Mouse (Mus musculus) neural tube, embryonic 11.5 days (tissue): Measurements from ENCODE around the gene Calml4. TPM values are rescaled to one million over a fixed set of nuclear protein-coding genes. Genes with fewer than 3 reads are reported as not detected.
"Not testable (repeated sequence)": the region's sequence is repeated elsewhere in the genome, so short reads cannot be mapped to it uniquely, and the experiment has no call there.

Experiments
- ATAC-seq: fragments of 200-750 bp; cut with Nextera tagmentation; 2 replicates; pipeline ENCODE4 v1.8.0; 2017; ENCODE audit warnings: moderate number of reproducible peaks, mild to moderate bottlenecking, moderate TSS enrichment, moderate library complexity; ENCODE audit not compliant: insufficient read depth, low FRiP score, low TSS enrichment
- DNase-seq: peaks from one replicate; pipeline ENCODE4 v3.0.0-alpha.2; 2015; ENCODE audit warnings: low spot score
- H3K27ac ChIP-seq: fragments of 300-500 bp; sonication (generic); 2 replicates; pipeline ENCODE4 v1.5.1; 2014; ENCODE audit warnings: low read depth, mild to moderate bottlenecking, low read length
- H3K27me3 ChIP-seq: fragments of 300-500 bp; sonication (generic); 2 replicates; pipeline ENCODE4 v1.6.1; 2014; ENCODE audit warnings: mild to moderate bottlenecking, low read length, mixed read lengths; ENCODE audit not compliant: control insufficient read depth, insufficient read depth
- H3K36me3 ChIP-seq: fragments of 300-500 bp; sonication (generic); 2 replicates; pipeline ENCODE4 v1.6.1; 2014; ENCODE audit warnings: mild to moderate bottlenecking, low read length, moderate library complexity, mixed read lengths; ENCODE audit not compliant: control insufficient read depth, insufficient read depth
- H3K4me1 ChIP-seq: fragments of 300-500 bp; sonication (generic); 2 replicates; pipeline ENCODE4 v1.6.1; 2014; ENCODE audit warnings: low read length, mixed read lengths; ENCODE audit not compliant: control insufficient read depth, insufficient read depth
- H3K4me2 ChIP-seq: fragments of 300-500 bp; sonication (generic); 2 replicates; pipeline ENCODE4 v1.6.1; 2014; ENCODE audit warnings: low read depth, mild to moderate bottlenecking, moderate library complexity
- H3K4me3 ChIP-seq: fragments of 300-500 bp; sonication (generic); 2 replicates; pipeline ENCODE4 v1.5.1; 2014; ENCODE audit warnings: low read depth, low read length
- H3K9ac ChIP-seq: fragments of 300-500 bp; sonication (generic); 2 replicates; pipeline ENCODE4 v1.6.1; 2014; ENCODE audit warnings: mild to moderate bottlenecking, low read length
- H3K9me3 ChIP-seq: fragments of 300-500 bp; sonication (generic); 2 replicates; pipeline ENCODE4 v1.6.1; 2016; ENCODE audit warnings: low read length; ENCODE audit not compliant: control insufficient read depth
- WGBS: fragments of 180-500 bp; shearing (Covaris S2); extraction: QIAGEN DNeasy Blood & Tissue Kit; methylation state at CpG from one replicate; pipeline ENCODE4 v1.1.7; 2014; 5-methylcytosine and 5-hydroxymethylcytosine counted together
- polyA plus RNA-seq: library from polyadenylated mRNA; unstranded; fragments of >200 nt; fragmentation: Nextera tagmentation; extraction: Ambion mirVana; gene quantifications from 2 replicates; pipeline ENCODE4 v1.2.1, GENCODE M21; 2014

Gene Calml4
- polyA plus RNA-seq, 1 experiment from 2014 or later: 1.8 TPM

- Histone ChIP-seq H3K4me3 (no peak overlapping the region), H3K4me2 (no peak overlapping the region), H3K27ac (no peak overlapping the region), H3K4me1 (peaks cover 14% of the 10 kb centered on the region), H3K36me3 (no peaks in the 10 kb centered on the region), H3K9me3 (no peaks in the 10 kb centered on the region), H3K27me3 (no peaks in the 10 kb centered on the region), H3K9ac (no peak overlapping the region)
- DNase-seq (no peak), ATAC-seq (no peak)
- 40% methylated on average over 8 of the region's 8 CpGs for WGBS
These were observed 563 bp downstream of the Calml4 start for GRCm38 (mm10) chr9:62858266-62859019.

DNA sequence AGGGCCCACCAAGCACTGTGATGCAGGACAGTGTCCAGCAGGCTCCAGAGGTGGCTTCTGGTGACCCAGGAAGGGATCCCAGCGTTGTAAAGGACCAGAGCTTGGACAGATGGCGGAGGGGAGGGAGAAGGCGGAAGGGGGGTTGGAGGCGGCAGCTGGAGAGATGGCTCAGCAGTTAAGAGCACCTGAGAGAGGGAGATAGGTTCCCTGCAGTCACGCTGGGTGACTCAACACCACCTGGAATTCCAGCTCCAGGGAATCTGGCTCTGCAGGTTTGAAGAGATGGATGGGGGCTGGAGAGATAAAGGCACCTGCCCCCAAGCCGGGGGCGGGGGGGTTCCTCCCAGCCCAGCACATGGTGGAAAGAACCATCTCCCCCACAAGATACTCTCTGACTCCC lies 2.2 kb downstream of the Calml4 start:
- ATAC-seq, H3K9ac ChIP-seq, H3K36me3 ChIP-seq, H3K27ac ChIP-seq, DNase-seq, H3K4me2 ChIP-seq, H3K4me3 ChIP-seq, H3K9me3 ChIP-seq, H3K27me3 ChIP-seq: not testable (repeated sequence)
- 60% methylated on average over 6 of the region's 7 CpGs for WGBS
- H3K4me1 ChIP-seq: peaks cover 14% of the 10 kb centered on the region

GRCm38 (mm10) chr9:62860866-62861265 lies 3.0 kb downstream of the Calml4 start:
- Histone ChIP-seq H3K4me2 (no peak overlapping the region), H3K9ac (no peak overlapping the region), H3K27ac (no peak overlapping the region), H3K36me3 (no peaks in the 10 kb centered on the region), H3K4me1 (peaks cover 14% of the 10 kb centered on the region), H3K4me3 (no peak overlapping the region), H3K27me3 (no peaks in the 10 kb centered on the region), H3K9me3 (no peaks in the 10 kb centered on the region)
- DNase-seq (no peak), ATAC-seq (no peak)
- 91% methylated on average over 4 of the region's 4 CpGs for WGBS

DNA sequence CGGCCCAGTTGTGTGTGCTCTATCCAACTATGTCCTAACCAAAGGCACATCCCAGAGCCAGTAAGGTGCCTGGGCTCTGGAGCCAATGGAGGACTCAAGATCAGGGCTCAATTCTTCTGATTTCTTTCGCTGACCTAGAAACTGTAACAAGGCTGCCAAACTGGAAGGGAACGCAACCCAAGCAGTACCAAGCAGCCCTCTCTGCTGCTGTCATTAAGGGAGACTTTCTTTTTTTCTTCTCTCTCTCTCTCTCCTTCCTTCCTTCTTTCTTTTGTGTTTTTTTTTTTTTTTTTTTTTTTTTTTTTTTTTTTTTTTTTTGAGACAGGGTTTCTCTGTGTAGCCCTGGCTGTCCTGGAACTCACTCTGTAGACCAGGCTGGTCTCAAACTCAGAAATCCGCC lies 11.4 kb downstream of the Calml4 start:
- H3K4me1 ChIP-seq, ATAC-seq, H3K4me2 ChIP-seq, H3K36me3 ChIP-seq, H3K9ac ChIP-seq, H3K27ac ChIP-seq, DNase-seq, H3K4me3 ChIP-seq, H3K9me3 ChIP-seq, H3K27me3 ChIP-seq: not testable (repeated sequence)
- WGBS: 96% methylated on average over 4 of the region's 4 CpGs

DNA sequence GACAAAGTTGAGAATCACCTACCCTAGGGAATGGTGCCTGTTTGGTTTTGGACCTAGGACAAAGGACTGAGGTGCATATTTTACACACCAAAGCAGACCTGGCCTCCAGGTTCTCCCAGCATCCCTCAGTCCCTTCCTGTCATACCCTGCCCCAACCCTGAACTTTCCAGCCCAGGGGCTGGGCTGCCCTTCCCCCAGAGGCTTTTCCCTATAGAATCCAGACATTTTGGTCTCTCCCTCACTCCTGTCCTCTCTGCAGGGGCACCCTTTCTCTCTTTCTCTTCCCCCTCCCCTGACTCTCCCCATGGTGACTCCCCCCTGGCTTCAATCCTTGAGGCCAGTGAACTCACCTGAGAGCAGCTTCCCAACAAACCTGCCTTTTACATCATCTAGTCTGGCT lies 12.8 kb downstream of the Calml4 start:
- H3K27ac ChIP-seq: no peak overlapping the region
- ATAC-seq (no peak), DNase-seq (no peak)
- no peak overlapping the region for H3K9ac ChIP-seq
- no peaks in the 10 kb centered on the region for H3K4me1 ChIP-seq
- no peak overlapping the region for H3K4me3 ChIP-seq
- H3K4me2 ChIP-seq: no peak overlapping the region
- no peaks in the 10 kb centered on the region for H3K36me3 ChIP-seq
- H3K9me3 ChIP-seq: no peaks in the 10 kb centered on the region
- no peaks in the 10 kb centered on the region for H3K27me3 ChIP-seq

DNA sequence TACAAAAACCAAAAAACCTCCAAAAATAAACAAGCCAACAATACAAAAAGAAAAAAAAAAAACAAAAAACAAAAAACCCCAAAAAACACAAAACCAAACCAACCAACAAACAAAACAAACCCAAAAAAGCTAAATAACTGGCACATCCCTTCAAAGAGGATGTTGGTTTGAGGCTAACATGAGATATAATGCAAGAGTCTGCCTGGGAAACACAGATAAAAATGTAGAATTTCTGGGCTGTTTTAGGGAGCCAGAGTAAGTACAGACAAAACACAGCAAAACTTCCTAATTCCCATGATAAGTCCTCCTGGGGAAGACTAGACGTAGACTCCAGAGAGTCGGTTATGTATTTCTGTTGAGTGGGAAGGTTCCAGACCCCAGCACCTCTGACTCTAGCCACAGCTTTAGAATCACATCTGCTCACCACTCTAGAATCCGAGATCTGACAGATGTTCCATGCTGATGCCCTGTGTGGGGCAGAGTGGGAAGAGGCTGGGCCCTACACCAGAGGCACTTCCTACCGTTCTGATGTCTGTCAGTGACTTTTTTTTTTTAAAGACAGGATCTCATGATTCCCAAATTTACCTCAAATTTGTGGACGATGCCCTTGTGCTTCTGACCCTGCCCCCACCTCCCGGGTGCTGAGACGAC lies 19.2 kb downstream of the Calml4 start:
- Histone ChIP-seq H3K36me3 (peaks cover 2% of the 10 kb centered on the region; the same call in 1 of the 2 replicates), H3K27me3 (no peaks in the 10 kb centered on the region), H3K27ac (no peak overlapping the region), H3K4me1 (no peaks in the 10 kb centered on the region), H3K9me3 (no peaks in the 10 kb centered on the region), H3K4me2 (no peak overlapping the region), H3K4me3 (no peak overlapping the region), H3K9ac (no peak overlapping the region)
- no peak for DNase-seq
- WGBS: 87% methylated on average over 7 of the region's 7 CpGs
- ATAC-seq: no peak

DNA sequence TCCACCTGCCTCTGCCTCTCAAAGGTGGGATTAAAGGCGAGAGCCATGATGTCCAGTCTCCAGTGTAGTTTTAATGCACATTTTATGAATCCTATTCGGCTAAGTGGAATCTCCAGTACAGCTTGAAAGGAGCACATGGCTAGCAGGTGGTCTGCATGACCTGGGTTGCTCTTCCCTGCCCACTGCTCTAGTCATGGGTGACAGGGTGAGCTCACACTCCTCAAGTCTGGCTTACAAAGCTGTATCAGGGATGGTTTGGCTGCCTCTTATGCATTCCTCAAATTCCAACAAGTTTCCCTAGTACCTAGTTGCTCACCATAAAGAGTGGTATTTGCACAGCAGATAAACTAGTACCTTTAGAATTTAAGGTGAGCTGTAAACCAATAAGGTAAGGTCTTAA lies 19.9 kb downstream of the Calml4 start:
- H3K27ac ChIP-seq: no peak overlapping the region
- no peak overlapping the region for H3K9ac ChIP-seq
- H3K9me3 ChIP-seq: no peaks in the 10 kb centered on the region
- H3K36me3 ChIP-seq: peaks cover 4% of the 10 kb centered on the region; the same call in 1 of the 2 replicates
- ATAC-seq (no peak), DNase-seq (no peak)
- no peak overlapping the region for H3K4me2 ChIP-seq
- WGBS: 90% methylated on average over 2 of the region's 2 CpGs
- no peaks in the 10 kb centered on the region for H3K27me3 ChIP-seq
- H3K4me1 ChIP-seq: no peaks in the 10 kb centered on the region
- no peak overlapping the region for H3K4me3 ChIP-seq

GRCm38 (mm10) chr9:62881871-62882270 lies 24.0 kb downstream of the Calml4 start:
- no peaks in the 10 kb centered on the region for H3K27me3 ChIP-seq
- no peaks in the 10 kb centered on the region for H3K9me3 ChIP-seq
- H3K9ac ChIP-seq: no peak overlapping the region
- WGBS: 83% methylated on average over 12 of the region's 12 CpGs
- no peaks in the 10 kb centered on the region for H3K4me1 ChIP-seq
- H3K27ac ChIP-seq: no peak overlapping the region
- peaks cover 6% of the 10 kb centered on the region for H3K36me3 ChIP-seq
- no peak for DNase-seq
- ATAC-seq: no peak
- H3K4me2 ChIP-seq: no peak overlapping the region
- H3K4me3 ChIP-seq: no peak overlapping the region

GRCm38 (mm10) chr9:62894486-62894885 lies 36.6 kb downstream of the Calml4 start:
- H3K4me3 ChIP-seq: no peak overlapping the region
- peaks cover 7% of the 10 kb centered on the region; the same call in 1 of the 2 replicates for H3K36me3 ChIP-seq
- ATAC-seq: no peak
- no peaks in the 10 kb centered on the region for H3K9me3 ChIP-seq
- no peaks in the 10 kb centered on the region for H3K4me1 ChIP-seq
- H3K4me2 ChIP-seq: no peak overlapping the region
- H3K27ac ChIP-seq: no peak overlapping the region
- 85% methylated on average over 1 of the region's 1 CpGs for WGBS
- no peak overlapping the region for H3K9ac ChIP-seq
- H3K27me3 ChIP-seq: no peaks in the 10 kb centered on the region
- DNase-seq: no peak
